Mouse (Mus musculus) lung, postnatal 14 days (tissue): ENCODE data around the gene Dnajc9.
A peak's percentile ranks its signal among the peaks of the same experiment; 100 is the strongest.

Experiments used
- DNase-seq: peaks from one replicate; pipeline ENCODE4 v3.0.0; 2021

Gene Dnajc9

GRCm38 (mm10) chr14:20388441-20389129, at the start of gene Dnajc9:
Gene Dnajc9 (minus strand): TSS chr14:20388910.
- peak; percentile 97 for DNase-seq

DNA sequence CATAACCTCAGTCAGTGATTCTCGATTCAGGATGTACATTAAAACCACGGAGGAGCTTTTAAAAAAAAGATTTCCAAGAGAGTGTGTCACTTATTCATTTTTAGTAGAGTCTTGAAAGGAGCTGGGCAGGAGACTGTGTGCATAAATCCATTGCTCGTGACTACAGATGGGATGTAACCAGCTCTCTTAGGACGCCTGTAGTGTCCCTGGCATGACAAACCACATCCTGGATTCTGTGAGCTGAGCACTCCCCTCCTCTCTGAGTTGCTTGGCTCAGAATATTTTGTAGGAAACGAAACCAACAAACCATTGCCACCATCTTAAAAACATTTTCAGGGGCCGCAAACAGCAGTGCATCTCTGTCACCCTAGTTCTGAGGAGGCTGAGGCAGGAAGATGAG, 48.3 kb upstream of the Dnajc9 start:
- no peak for DNase-seq

GRCm38 (mm10) chr14:20432420-20432819, 43.7 kb upstream of the Dnajc9 start:
- no peak for DNase-seq

DNA sequence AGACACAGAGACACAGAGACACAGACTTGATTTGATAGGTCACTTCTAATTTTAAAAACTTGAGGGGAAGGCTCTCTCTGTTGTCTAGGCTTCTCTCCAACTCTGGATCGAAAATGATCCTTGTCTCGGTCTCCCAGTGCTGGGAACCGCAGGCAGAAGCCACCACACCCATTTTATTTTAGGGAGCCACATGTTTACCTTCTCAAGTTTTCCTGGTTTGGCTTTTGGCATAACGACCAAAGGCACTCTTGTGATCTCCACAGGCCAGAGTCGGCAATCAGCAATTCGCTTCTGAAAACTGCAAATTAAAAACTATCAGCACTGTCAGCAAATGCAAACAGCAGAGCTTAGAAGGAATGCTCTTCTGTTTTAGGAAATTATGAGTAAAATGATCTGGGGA, 43.0 kb upstream of the Dnajc9 start:
- DNase-seq = no peak

DNA sequence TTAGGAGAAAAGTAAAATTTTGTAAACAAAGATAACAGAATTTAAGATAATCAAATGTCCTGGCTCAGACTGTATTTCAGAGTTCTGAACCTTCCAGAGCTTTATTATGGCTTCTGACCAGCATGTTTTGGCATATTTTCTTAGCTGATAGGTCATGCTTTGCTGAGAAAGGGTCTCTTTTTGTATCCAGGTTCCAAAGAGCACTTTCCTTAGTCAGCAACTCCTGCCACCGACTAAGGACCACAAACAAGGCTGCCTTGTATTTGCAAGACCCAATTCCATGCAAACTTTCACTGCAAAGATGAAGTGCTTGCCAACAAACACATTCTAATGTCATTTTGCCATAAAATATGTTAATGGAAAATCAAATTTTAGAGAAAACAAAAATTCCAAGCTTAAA, 41.1 kb upstream of the Dnajc9 start:
- DNase-seq = no peak

DNA sequence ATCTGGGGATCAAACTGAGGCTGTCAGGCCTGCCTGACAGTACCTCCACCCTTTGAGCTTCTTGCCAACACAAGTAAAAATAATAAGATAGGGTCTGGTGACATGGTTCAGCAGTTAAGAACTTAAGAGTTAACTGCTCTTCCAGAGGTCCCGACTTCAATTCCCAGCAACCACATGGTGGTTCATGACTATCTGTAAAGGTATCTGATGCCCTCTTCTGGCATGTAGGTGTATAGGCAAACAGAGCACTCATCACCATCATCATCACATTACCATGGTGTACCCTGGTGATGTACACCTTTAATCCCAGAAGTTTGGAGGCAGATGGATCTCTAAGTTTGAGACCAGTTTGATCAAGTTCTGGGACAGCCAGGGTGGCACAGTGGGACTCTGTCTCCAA, 39.9 kb upstream of the Dnajc9 start:
- DNase-seq = no peak

GRCm38 (mm10) chr14:20423046-20423445, 34.3 kb upstream of the Dnajc9 start:
- DNase-seq = no peak

DNA sequence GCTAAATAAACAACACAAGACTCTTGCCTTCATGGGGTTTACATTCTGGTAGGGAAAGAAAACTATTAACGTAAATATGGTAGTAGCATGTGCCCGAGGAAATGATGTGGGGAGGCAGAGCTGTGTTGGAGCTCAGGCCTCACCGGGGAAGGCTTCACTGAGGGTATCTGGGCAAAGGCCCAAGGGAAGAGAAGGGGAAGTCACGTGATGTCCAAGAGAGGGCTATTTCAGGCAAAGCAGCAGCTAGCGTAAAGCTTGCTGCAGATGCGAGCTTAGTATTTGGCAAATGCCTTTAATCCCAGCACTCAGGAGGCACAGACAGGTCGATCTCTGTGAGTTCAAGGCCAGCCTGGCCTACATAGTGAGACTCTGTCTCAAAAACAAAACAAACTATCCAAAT, 33.5 kb upstream of the Dnajc9 start:
- DNase-seq = peak; percentile 6

DNA sequence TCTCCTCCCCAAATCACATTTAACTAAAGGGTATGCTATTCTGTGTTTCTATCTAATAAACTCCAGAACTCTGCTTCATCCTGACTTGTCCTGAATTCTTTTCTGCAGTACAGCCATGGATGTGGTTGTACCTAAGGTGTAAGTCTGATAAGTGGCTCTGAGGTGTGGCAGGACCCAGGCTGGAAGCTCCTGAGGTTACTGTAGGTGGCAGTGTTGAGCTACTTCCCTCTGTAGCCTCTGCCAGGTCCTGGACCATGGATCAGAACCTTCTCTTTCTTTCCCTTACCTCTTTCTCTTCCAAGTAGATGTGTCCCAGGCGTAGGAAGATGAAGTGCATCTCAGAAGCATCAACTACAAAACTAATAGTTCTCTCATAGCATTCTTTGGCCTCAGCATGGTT, 11.4 kb upstream of the Dnajc9 start:
- peak; percentile 46 for DNase-seq

DNA sequence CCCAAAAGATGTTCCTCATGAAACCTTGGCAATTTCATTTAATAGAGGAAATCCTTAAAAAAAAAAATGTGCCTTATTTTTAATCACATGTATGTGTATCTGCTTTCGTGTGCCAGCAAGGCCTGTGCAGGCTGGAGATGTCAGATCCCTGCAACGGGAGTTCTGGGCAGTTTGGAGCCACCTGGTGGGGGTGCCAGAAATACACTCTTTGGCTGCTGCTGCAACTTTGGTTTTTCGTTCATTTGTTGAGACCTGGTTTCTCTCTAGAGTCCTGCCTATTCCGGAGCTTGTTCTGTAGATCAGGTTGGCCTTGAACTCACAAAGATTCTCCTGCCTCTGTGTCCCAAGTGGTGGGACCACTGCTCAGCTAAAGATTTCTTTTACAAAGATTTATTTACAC, 10.2 kb upstream of the Dnajc9 start:
- DNase-seq = peak; percentile 37

GRCm38 (mm10) chr14:20397220-20397619, 8.5 kb upstream of the Dnajc9 start:
- no peak for DNase-seq

GRCm38 (mm10) chr14:20393205-20393913, 4.6 kb upstream of the Dnajc9 start, which contains the start of gene Mrps16:
Gene Mrps16 (minus strand): TSS chr14:20393634.
- peak; percentile 94 for DNase-seq

- no peak for DNase-seq
Observed at GRCm38 (mm10) chr14:20392326-20392725, 3.6 kb upstream of the Dnajc9 start.

DNA sequence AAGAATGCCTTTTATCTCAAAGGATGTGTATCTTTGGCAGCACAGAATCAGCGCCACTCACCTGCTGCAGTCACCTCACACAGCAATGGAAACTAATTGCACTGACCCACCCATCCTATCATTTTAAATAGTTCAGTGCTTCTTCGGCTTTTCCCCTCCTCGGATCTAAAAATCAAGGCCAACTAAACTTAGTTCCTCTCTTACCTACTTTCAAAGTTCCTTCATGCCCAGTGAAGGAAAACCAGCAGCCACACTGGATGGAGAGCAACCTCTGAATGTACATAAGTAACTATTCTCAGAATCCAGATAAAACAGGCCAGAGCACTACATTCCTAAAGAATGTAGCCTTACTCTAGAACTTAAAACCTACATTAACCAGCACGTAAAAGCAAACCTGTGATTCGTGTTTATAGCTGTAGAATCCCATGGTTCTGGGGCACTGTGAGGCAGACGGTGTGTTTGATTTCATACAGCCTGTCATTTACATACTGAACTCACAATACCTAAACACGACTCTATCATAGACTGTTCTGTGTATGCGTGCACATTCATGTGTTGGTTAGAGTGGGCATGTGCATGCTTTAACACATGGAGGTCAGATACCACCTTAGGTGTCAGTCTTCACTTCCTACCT, 853 bp upstream of the Dnajc9 start:
- no peak for DNase-seq

DNA sequence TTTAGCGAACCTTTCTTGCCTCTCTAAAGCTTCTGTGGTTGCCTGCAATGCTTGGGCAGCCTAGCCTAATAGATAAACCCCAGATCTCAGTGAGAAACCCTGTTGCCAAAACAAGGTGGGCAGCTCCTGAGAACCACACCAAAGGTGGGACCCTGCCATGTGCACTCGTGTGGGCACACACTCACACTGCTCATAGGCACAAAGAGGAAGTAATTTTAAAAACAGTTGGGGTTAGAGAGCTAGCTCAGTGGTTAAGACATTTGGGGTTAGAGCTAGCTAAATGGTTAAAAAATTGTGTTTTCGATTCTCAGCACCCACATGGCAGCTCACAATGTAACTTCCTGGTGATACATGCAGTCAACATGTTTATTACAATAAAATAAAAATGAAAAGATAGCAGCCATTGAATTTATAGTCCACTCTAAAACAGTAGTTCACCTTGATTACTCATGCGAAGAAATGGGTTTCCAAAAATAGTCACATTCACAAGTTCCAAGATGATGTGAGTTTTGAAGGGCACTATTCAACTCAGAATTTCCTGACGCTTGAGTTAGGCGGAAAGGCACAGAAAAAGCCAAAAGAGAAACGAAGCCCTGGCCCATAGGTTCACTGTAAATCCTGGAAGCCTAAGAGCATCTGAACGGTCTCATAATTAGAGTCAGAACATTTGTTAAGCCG, 8.8 kb downstream of the Dnajc9 start:
- DNase-seq = no peak

- DNase-seq = peak; percentile 12
Observed at GRCm38 (mm10) chr14:20379087-20379640, 9.5 kb downstream of the Dnajc9 start.

GRCm38 (mm10) chr14:20378313-20379061, 10.2 kb downstream of the Dnajc9 start:
- DNase-seq = peak; percentile 58

DNA sequence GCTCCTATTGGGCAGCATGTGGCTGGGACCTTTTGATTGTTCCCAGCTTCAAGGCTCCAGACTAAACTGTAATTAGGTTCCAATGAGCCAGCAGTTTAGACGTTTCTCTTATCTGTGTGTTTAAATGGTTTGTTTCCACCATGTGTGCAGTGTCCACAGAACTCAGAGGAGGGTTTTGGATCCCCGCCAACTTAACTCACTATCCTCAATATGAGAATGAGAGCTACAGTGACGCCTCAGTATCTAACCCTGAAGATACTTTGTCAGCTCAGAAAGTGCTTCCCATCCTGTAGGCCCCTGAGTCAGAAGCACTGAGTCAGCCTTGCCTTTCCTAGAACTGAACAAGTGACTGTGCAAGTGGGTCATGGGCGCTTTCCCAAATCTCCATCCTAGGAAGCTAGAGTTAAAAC, 11.6 kb downstream of the Dnajc9 start:
- no peak for DNase-seq

GRCm38 (mm10) chr14:20371854-20372253, 16.9 kb downstream of the Dnajc9 start:
- no peak for DNase-seq

GRCm38 (mm10) chr14:20370798-20371197, 17.9 kb downstream of the Dnajc9 start:
- no peak for DNase-seq

DNA sequence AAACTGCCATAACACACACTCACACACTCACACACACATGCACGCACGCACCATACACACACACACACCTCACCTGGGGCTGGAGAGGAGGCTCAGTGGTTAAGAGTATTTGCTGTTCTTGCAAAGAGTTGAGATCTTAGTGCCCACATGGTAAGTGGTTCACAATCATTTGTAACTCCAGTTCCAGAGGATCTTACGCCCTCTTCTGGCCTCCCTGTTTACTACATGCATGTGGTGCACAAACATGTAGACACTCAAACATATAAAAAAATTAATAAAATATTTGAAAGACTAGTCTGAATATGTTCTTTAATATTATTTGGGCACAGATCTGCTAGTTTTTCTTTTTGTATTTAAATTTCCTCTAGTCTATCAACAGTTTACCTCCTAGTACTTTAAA, 20.4 kb downstream of the Dnajc9 start:
- no peak for DNase-seq

- no peak for DNase-seq
Observed at GRCm38 (mm10) chr14:20363230-20363629, 25.5 kb downstream of the Dnajc9 start.
